Mouse (Mus musculus) limb, embryonic 11.5 days (tissue): Measurements from ENCODE around the gene Ntsr2. TPM values are rescaled to one million over a fixed set of nuclear protein-coding genes. Genes with fewer than 3 reads are reported as not detected.

Experiments
- ATAC-seq: fragments of 200-750 bp; cut with Nextera tagmentation; 2 replicates; pipeline ENCODE4 v1.8.0; 2017; ENCODE audit warnings: low read depth; ENCODE audit not compliant: insufficient number of reproducible peaks, low FRiP score, low TSS enrichment
- DNase-seq: peaks from one replicate; pipeline ENCODE4 v3.0.0-alpha.2; 2015; ENCODE audit warnings: low spot score
- H3K27ac ChIP-seq: fragments of 300-500 bp; sonication (generic); replicated peaks from 2 replicates; pipeline ENCODE4 v1.5.1; 2014; ENCODE audit warnings: low read depth, mild to moderate bottlenecking, low read length
- H3K27me3 ChIP-seq: fragments of 300-500 bp; sonication (generic); 2 replicates; pipeline ENCODE4 v1.6.1; 2014; ENCODE audit warnings: mild to moderate bottlenecking, low read length, mixed read lengths; ENCODE audit not compliant: control insufficient read depth, insufficient read depth
- H3K36me3 ChIP-seq: fragments of 300-500 bp; sonication (generic); 2 replicates; pipeline ENCODE4 v1.6.1; 2014; ENCODE audit warnings: mild to moderate bottlenecking, low read length, moderate library complexity, mixed read lengths; ENCODE audit not compliant: control insufficient read depth, insufficient read depth
- H3K4me1 ChIP-seq: fragments of 300-500 bp; sonication (generic); 2 replicates; pipeline ENCODE4 v1.6.1; 2014; ENCODE audit warnings: low read length, mixed read lengths; ENCODE audit not compliant: control insufficient read depth, insufficient read depth
- H3K4me2 ChIP-seq: fragments of 300-500 bp; sonication (generic); 2 replicates; pipeline ENCODE4 v1.6.1; 2014; ENCODE audit warnings: low read depth, mild to moderate bottlenecking, moderate library complexity; ENCODE audit not compliant: severe bottlenecking
- H3K4me3 ChIP-seq: fragments of 300-500 bp; sonication (generic); 2 replicates; pipeline ENCODE4 v1.5.1; 2014; ENCODE audit warnings: low read depth, low read length
- H3K9ac ChIP-seq: fragments of 300-500 bp; sonication (generic); 2 replicates; pipeline ENCODE4 v1.6.1; 2014; ENCODE audit warnings: mild to moderate bottlenecking, low read length
- H3K9me3 ChIP-seq: fragments of 300-500 bp; sonication (generic); 2 replicates; pipeline ENCODE4 v1.6.1; 2016; ENCODE audit warnings: low read length; ENCODE audit not compliant: control insufficient read depth
- WGBS: fragments of 180-500 bp; shearing (Covaris S2); extraction: QIAGEN DNeasy Blood & Tissue Kit; methylation state at CpG from one replicate; pipeline ENCODE4 v1.1.7; 2014; 5-methylcytosine and 5-hydroxymethylcytosine counted together
- polyA plus RNA-seq: library from polyadenylated mRNA; unstranded; fragments of >200 nt; fragmentation: Nextera tagmentation; extraction: Ambion mirVana; gene quantifications from 2 replicates; pipeline ENCODE4 v1.2.1, GENCODE M21; 2014

Ntsr2 gene
- polyA plus RNA-seq, 1 experiment from 2014 or later: not detected

DNA sequence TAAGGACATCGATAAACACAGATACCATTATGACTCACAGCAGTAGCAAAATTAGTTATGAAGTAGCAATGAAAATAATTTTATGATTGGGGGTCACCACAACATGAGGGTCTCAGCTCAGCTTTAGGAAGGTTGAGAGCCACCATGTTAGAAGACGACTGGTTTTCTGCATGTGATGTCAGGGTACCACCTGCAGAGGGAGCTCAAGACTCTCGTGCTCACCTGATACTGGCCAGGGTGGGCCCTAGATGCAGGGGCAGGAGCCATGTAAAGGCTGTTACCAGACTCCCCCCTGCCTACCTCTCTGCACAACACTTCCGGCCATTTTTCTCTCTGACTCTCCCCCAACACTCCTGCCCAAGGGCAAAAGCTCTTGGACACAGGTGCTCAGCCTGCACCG lies 11.2 kb upstream of the Ntsr2 start:
- H3K4me3 ChIP-seq: no peak overlapping the region
- no peak overlapping the region for H3K27ac ChIP-seq
- H3K9ac ChIP-seq: no peak overlapping the region
- H3K4me1 ChIP-seq: 0 out of 2 replicates have a peak, but pooled peaks cover 3% of the 10 kb centered on the region
- no peak overlapping the region for H3K4me2 ChIP-seq
- no peaks in the 10 kb centered on the region for H3K9me3 ChIP-seq
- 62% methylated on average over 5 of the region's 5 CpGs for WGBS
- DNase-seq: peak; percentile 34
- H3K27me3 ChIP-seq: no peaks in the 10 kb centered on the region
- no peak for ATAC-seq
- H3K36me3 ChIP-seq: no peaks in the 10 kb centered on the region

DNA sequence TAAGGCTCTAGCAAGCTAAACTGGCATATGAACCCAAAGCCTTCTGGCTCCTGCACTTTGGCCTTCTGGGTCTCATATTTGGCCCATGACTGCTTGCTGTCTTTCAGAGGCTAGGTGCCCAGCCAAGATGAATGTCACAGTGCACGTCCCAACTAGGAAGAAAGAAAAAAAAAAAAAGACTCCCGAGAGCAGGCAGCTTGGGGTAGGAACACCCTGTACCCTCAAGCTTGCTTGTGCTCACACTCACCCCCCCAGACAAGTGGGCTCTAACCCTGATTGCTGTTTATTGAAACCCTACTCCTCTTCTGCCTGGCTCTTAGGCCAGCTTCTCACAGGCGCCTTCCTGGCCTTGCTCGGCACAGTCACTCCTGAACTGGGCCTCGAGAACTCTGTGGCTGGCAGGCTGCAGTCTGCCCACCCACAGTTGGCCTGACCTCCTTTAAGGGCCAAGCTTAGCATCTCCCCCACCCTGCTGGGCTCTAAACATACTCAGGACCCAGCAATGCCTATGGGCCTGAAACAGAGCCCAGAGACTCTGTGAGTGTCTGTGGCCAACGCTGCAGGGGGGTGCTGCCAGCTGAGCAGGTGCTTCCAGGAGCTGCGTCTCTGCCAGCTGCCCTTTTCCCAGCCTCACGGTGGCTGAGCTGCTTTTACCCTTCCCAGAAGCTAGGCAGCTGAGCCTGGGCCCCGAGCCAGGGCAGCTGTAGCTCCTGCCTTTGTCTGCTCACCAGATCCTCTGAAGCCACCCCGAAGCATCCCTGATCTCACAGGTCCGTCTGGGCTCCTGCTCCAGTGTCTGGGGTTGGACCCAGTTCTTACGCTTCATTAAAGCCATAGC lies 9.5 kb upstream of the Ntsr2 start:
- no peak overlapping the region for H3K9ac ChIP-seq
- H3K9me3 ChIP-seq: no peaks in the 10 kb centered on the region
- H3K4me1 ChIP-seq: 0 out of 2 replicates have a peak, but pooled peaks cover 3% of the 10 kb centered on the region
- no peak overlapping the region for H3K4me3 ChIP-seq
- no peaks in the 10 kb centered on the region for H3K36me3 ChIP-seq
- no peak for DNase-seq
- H3K27ac ChIP-seq: no peak overlapping the region
- no peak for ATAC-seq
- H3K4me2 ChIP-seq: no peak overlapping the region
- WGBS: 60% methylated on average over 12 of the region's 12 CpGs
- H3K27me3 ChIP-seq: no peaks in the 10 kb centered on the region

DNA sequence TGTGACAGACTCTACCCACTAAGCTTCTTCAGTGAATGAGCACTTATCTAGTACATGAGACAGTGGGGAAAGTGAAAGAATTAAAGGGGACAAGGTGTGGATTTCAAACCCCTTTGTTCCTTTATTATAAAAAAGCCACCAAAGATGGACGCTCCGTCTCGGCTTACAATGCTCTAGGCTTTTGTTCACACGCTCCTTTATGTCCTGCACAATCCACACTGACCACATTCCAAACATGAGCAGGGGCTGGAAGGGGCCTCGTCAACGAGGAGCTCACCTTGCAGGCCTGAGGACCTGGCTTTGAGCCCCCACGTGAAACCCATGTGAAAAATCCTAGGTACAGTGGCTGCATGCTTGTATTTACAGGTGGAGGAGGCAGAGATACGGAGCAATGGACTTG lies 8.5 kb upstream of the Ntsr2 start:
- no peak for DNase-seq
- Histone ChIP-seq H3K36me3 (no peaks in the 10 kb centered on the region), H3K4me2 (no peak overlapping the region), H3K27ac (no peak overlapping the region), H3K9me3 (no peaks in the 10 kb centered on the region), H3K9ac (no peak overlapping the region), H3K4me1 (0 out of 2 replicates have a peak, but pooled peaks cover 3% of the 10 kb centered on the region), H3K27me3 (no peaks in the 10 kb centered on the region), H3K4me3 (no peak overlapping the region)
- ATAC-seq: no peak
- 70% methylated on average over 8 of the region's 8 CpGs for WGBS

DNA sequence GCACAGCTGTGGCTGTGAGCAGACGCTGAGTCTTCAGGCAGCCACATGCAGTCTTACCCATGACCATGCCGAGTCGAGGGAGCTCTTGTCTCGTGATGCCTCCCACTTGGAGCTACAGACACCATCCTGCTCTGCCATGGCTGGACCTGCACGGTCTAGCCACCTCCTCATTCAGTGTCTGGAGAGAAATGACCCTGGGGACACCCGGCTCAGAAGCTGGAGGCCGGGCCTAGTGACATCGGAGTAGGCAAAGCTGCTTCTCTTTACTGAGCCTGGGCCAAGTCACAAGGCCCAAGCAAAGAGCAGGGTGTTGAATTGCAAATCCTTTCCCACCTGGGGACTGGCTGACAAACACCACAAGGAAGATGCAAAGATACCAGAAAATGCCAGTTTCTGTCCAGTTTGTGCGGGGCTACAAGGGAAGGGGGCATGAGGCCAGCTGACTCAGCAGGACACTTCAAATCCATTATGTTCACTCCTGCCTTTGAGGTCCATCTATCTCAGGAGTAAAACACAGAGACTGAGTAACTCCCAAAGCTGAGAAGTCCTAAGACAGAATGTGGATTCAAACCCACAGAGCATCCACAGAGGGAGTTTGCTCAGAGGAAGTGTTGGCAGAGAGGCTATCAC lies 6.3 kb upstream of the Ntsr2 start:
- Histone ChIP-seq H3K4me1 (0 out of 2 replicates have a peak, but pooled peaks cover 3% of the 10 kb centered on the region), H3K4me2 (no peak overlapping the region), H3K27me3 (no peaks in the 10 kb centered on the region), H3K9me3 (no peaks in the 10 kb centered on the region), H3K27ac (no peak overlapping the region), H3K9ac (no peak overlapping the region), H3K4me3 (no peak overlapping the region), H3K36me3 (no peaks in the 10 kb centered on the region)
- WGBS: 49% methylated on average over 9 of the region's 9 CpGs
- no peak for ATAC-seq
- no peak for DNase-seq

DNA sequence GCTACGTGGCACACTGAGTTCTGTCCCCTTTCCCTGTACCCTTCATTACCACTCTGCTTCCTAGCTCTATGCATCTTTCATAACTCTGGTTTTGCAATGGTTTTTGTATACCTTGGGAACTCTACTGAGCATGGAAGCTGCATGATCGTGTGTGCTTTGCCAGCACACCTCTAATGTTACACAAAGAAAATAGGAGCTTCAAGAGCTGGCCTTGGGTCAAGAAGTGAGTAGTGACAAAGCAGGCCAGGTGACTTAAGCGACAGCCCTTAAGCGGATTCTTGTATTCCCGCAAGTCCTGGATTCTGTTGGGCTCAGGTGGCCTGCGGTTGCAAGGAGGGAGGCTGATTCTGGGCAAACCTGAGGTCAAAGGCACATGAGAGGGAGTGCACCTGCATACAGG lies 4.9 kb upstream of the Ntsr2 start:
- 88% methylated on average over 6 of the region's 6 CpGs for WGBS
- Histone ChIP-seq H3K27me3 (peaks cover 5% of the 10 kb centered on the region), H3K36me3 (no peaks in the 10 kb centered on the region), H3K4me2 (no peak overlapping the region), H3K4me1 (0 out of 2 replicates have a peak, but pooled peaks cover 3% of the 10 kb centered on the region), H3K27ac (no peak overlapping the region), H3K9ac (no peak overlapping the region), H3K9me3 (no peaks in the 10 kb centered on the region), H3K4me3 (no peak overlapping the region)
- no peak for DNase-seq
- no peak for ATAC-seq

DNA sequence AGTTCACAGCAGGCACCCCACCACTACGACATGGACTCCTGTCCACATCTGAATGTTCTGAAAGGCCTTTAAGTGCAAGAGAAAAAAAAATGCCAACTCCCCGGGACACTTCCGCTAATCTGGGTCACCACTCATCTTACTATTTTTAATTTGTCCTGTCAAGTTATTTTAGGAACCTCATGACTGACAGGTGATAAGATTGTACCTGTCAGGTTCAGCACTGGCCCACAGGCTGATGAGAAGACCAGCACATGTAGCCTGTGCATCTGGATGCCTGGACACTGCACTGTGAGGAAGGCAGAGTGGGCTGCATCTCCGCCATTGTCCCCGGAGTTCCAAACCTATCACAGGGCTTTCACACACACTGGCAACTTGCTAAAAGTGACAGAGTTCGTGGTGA lies 3.4 kb upstream of the Ntsr2 start:
- no peak overlapping the region for H3K4me3 ChIP-seq
- H3K9ac ChIP-seq: no peak overlapping the region
- 90% methylated on average over 6 of the region's 6 CpGs for WGBS
- no peak for DNase-seq
- peaks cover 21% of the 10 kb centered on the region for H3K27me3 ChIP-seq
- H3K9me3 ChIP-seq: no peaks in the 10 kb centered on the region
- no peak overlapping the region for H3K4me2 ChIP-seq
- no peaks in the 10 kb centered on the region for H3K36me3 ChIP-seq
- ATAC-seq: no peak
- no peak overlapping the region for H3K27ac ChIP-seq
- 0 out of 2 replicates have a peak, but pooled peaks cover 3% of the 10 kb centered on the region for H3K4me1 ChIP-seq

DNA sequence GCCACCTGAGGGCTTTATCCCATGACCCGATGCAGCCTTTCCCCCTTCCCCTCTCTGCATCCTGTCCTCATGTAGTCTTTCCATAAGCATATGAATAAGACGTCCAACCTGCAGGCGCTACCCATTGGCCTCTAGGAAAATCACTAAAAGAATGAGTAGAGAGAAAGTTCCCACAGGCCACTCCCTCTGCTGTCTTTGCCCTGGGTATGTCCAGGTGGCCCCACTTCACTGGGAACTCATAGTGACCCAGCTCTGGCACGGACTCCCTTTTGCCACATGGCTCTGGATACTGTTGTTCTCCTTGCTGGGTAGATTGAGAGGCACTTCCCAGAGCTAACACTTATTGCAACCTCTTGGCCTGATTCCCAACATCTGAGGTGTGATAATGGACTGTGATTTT lies 2.4 kb downstream of the Ntsr2 start:
- no peaks in the 10 kb centered on the region for H3K9me3 ChIP-seq
- ATAC-seq (no peak), DNase-seq (no peak)
- no peak overlapping the region for H3K9ac ChIP-seq
- H3K27ac ChIP-seq: no peak overlapping the region
- 0 out of 2 replicates have a peak, but pooled peaks cover 3% of the 10 kb centered on the region for H3K4me1 ChIP-seq
- 77% methylated on average over 4 of the region's 4 CpGs for WGBS
- H3K27me3 ChIP-seq: peaks cover 25% of the 10 kb centered on the region
- no peaks in the 10 kb centered on the region for H3K36me3 ChIP-seq
- H3K4me2 ChIP-seq: no peak overlapping the region
- H3K4me3 ChIP-seq: no peak overlapping the region

DNA sequence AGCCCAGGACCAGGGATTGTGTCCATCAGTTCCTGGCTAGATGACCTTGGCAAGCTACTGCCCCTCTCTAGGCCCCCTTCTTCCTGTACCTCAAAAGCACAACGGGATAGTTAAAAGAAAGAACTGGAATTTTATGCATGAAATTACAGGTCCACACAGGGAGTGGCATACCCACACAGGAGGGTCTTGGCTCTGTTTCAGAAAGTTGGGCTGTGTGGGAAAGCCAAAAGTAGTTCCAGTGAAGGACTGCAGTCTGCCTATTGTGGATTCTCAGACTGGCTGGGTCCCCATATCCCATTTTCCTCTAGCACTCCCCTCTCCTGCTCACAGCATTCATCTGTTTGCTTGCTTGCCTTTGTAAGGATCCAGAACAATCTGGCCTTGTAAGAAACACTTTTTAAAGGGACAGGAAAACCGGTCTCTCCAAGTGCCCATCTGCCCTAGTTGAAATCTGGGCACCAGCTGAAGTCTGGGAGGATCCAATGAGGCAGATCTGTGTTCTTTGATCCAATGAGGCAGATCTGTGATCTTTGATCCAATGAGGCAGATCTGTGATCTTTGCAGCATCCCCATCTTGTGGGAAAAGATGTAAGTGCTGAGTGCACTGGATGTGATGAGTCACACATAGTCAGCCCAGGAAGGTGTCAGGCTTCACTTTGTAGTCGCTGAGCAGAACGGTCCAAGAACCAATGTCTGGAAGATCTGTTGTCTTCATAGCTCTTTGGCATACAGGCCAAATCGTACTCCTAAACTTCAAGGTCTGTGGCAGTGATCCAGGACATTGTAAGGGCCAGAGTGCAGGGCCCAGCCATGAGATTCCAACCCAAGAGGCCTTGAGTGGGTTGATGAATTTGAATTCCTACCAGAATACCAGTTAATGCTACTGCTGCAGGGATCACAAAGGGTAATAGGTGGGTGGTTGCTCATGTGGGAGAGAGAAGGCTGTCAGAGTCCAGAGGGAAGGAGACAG lies 4.0 kb downstream of the Ntsr2 start:
- DNase-seq (no peak), ATAC-seq (no peak)
- Histone ChIP-seq H3K36me3 (no peaks in the 10 kb centered on the region), H3K27me3 (peaks cover 25% of the 10 kb centered on the region), H3K4me1 (0 out of 2 replicates have a peak, but pooled peaks cover 3% of the 10 kb centered on the region), H3K9ac (no peak overlapping the region), H3K4me2 (no peak overlapping the region), H3K9me3 (no peaks in the 10 kb centered on the region), H3K4me3 (no peak overlapping the region), H3K27ac (no peak overlapping the region)
- 73% methylated on average over 5 of the region's 5 CpGs for WGBS
